Mouse (Mus musculus) lung, postnatal 0 days (tissue): Measurements from ENCODE around the gene Gpr62. TPM values are rescaled to one million over a fixed set of nuclear protein-coding genes. Genes with fewer than 3 reads are reported as not detected.
"Not testable (repeated sequence)": the region's sequence is repeated elsewhere in the genome, so short reads cannot be mapped to it uniquely, and the experiment has no call there.

ENCODE experiments used
- ATAC-seq: fragments of 200-750 bp; cut with Nextera tagmentation; 2 replicates; pipeline ENCODE4 v1.8.0; 2017; ENCODE audit warnings: moderate library complexity
- DNase-seq: peaks from one replicate; pipeline ENCODE4 v3.0.0-alpha.2; 2016; ENCODE audit warnings: low spot score
- H3K27ac ChIP-seq: fragments of 300-500 bp; sonication (generic); 2 replicates; pipeline ENCODE4 v1.5.1; 2014; ENCODE audit warnings: antibody characterized with exemption, mild to moderate bottlenecking, low read length, mixed read lengths
- H3K27me3 ChIP-seq: fragments of 300-500 bp; sonication (generic); replicated peaks from 2 replicates; pipeline ENCODE4 v1.6.1; 2014; ENCODE audit warnings: low read length, mixed read lengths; ENCODE audit not compliant: insufficient read depth
- H3K36me3 ChIP-seq: fragments of 300-500 bp; sonication (generic); 2 replicates; pipeline ENCODE4 v1.6.1; 2014; ENCODE audit warnings: low read length, mixed read lengths; ENCODE audit not compliant: insufficient read depth
- H3K4me1 ChIP-seq: fragments of 300-500 bp; sonication (generic); 2 replicates; pipeline ENCODE4 v1.6.1; 2014; ENCODE audit warnings: antibody characterized with exemption, low read depth, low read length, mixed read lengths; ENCODE audit not compliant: insufficient read depth
- H3K4me2 ChIP-seq: fragments of 300-500 bp; sonication (generic); replicated peaks from 2 replicates; pipeline ENCODE4 v1.6.1; 2014; ENCODE audit warnings: low read depth, mild to moderate bottlenecking, low read length, moderate library complexity, mixed read lengths
- H3K4me3 ChIP-seq: fragments of 300-500 bp; sonication (generic); 2 replicates; pipeline ENCODE4 v1.5.1; 2014; ENCODE audit warnings: low read depth, low read length
- H3K9ac ChIP-seq: fragments of 300-500 bp; sonication (generic); replicated peaks from 2 replicates; pipeline ENCODE4 v1.6.1; 2014; ENCODE audit warnings: low read depth, mild to moderate bottlenecking
- H3K9me3 ChIP-seq: fragments of 300-500 bp; sonication (generic); 2 replicates; pipeline ENCODE4 v1.6.1; 2016; ENCODE audit warnings: low read length, mixed read lengths
- CTCF ChIP-seq: IDR thresholded peaks from 2 replicates; pipeline ENCODE4 v1.5.1; 2016; ENCODE audit warnings: antibody characterized with exemption, mild to moderate bottlenecking
- EP300 ChIP-seq: IDR thresholded peaks from 2 replicates; pipeline ENCODE4 v1.6.1; 2016; ENCODE audit warnings: antibody characterized with exemption, mild to moderate bottlenecking, control low read depth
- WGBS: fragments of 180-500 bp; shearing (Covaris S2); extraction: QIAGEN DNeasy Blood & Tissue Kit; methylation state at CpG from one replicate; pipeline ENCODE4 v1.1.7; 2014; 5-methylcytosine and 5-hydroxymethylcytosine counted together
- polyA plus RNA-seq: library from polyadenylated mRNA; unstranded; fragments of >200 nt; fragmentation: Nextera tagmentation; extraction: Ambion mirVana; gene quantifications from 2 replicates; pipeline ENCODE4 v1.2.1, GENCODE M21; 2015

The Gpr62 gene
- polyA plus RNA-seq, 1 experiment from 2014 or later: 0.13 TPM

DNA sequence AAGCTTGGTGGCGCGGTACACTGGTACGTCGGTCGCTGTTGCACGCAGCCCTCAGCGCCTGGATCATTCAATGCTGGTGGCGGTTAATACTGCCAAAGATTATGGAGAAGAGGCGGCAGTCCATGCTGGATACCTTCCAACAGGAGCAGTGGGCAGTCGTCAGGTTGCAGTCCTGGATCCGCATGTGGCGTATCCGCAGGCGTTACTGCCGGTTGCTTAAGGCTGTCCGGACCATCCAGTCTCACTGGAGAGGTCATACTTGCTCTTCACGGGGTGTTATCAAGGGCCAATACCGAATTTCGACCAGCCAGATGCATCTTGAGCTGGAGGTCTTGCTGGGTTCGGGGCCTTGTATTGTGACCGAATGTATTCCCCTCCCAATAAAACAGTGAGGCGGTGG is 36.1 kb upstream of the Gpr62 start:
- H3K27ac ChIP-seq: no peak overlapping the region
- no peak for DNase-seq
- no peak overlapping the region for H3K4me3 ChIP-seq
- ATAC-seq: no peak
- H3K4me1 ChIP-seq: no peaks in the 10 kb centered on the region
- H3K9me3 ChIP-seq: no peaks in the 10 kb centered on the region
- WGBS: 86% methylated on average over 22 of the region's 22 CpGs
- H3K9ac ChIP-seq: no peak overlapping the region
- no peaks in the 10 kb centered on the region for H3K36me3 ChIP-seq
- no peaks in the 10 kb centered on the region for H3K27me3 ChIP-seq
- H3K4me2 ChIP-seq: no peak overlapping the region
- TF ChIP-seq EP300: no peak
- no peak for TF ChIP-seq CTCF

DNA sequence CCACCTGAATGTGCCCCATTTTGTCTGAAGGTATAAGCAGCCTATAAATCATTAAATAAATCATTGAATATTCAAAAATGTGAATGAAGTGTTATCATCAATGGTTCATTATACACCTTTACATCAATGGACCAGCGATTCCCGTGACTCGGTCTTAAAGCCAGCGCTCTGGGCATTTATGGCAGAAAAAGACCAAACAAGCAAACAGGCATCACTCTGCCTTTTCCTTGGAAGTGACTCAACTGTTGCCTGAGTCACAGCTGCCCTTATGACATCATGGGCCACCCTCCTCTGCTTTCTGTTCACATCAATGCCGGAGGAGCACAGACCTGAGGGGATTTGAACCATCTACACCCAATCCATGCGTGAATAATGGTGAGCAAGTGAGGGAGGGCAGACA is 33.9 kb upstream of the Gpr62 start, which contains the start of gene Iqcf1:
Gene Iqcf1 (plus strand): TSS at position 301 of the 400 bp plus-strand sequence.
- H3K4me2 ChIP-seq: no peak within 1 kb of the TSS
- H3K4me3 ChIP-seq: no peak within 1 kb of the TSS
- H3K27me3 ChIP-seq: no peaks in the 10 kb centered on the region
- no peaks in the 10 kb centered on the region for H3K4me1 ChIP-seq
- ATAC-seq (no peak), DNase-seq (no peak)
- TF ChIP-seq EP300: no peak
- TF ChIP-seq CTCF: no peak
- no peak within 1 kb of the TSS for H3K27ac ChIP-seq
- H3K36me3 ChIP-seq: no peaks in the 10 kb centered on the region
- H3K9me3 ChIP-seq: no peaks in the 10 kb centered on the region
- 90% methylated on average over 6 of the region's 6 CpGs for WGBS
- no peak within 1 kb of the TSS for H3K9ac ChIP-seq

DNA sequence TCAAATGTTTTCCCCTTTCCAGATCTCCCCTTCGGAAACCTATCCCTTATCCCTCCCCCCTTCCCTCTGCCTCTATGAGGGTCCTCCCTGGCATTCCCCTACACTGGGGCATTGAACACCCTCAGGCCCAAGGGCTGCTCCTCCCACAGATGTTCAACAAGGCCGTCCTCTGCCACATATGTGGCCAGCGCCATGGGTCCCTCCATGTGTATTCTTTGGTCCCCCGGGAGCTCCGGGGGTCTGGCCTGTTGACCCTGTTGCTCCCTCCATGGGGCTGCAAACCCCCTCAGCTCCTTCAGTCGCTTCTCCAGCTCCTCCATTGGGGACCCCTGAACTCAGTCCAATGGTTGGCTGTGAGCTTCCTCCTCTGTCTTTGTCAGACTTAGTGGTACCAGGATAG is 21.9 kb upstream of the Gpr62 start:
- H3K27ac ChIP-seq, H3K4me3 ChIP-seq, DNase-seq, H3K27me3 ChIP-seq, H3K4me2 ChIP-seq, H3K9ac ChIP-seq, H3K9me3 ChIP-seq, H3K4me1 ChIP-seq, ATAC-seq: not testable (repeated sequence)
- 0 out of 2 replicates have a peak, but pooled peaks cover 13% of the 10 kb centered on the region for H3K36me3 ChIP-seq
- WGBS: 75% methylated on average over 6 of the region's 6 CpGs

DNA sequence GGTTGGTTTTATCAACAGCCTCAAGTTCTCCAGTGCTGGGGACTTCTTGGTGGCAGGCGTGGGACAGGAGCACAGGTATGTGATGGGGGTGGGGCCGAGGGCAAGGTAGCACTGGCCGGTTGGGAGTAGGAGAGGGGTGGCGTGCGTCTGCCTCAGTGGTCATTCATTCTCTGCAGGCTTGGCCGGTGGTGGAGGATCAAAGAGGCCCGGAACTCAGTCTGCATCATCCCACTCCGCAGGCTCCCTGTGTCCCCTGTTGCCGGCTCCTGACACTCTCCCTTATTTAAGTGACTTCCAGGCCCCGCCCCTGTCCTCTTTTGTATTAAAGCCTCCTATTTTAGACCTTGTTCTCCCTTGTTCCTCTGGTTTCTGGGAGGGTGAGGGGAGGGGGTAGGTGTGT is 19.3 kb upstream of the Gpr62 start:
- no peak overlapping the region for H3K4me2 ChIP-seq
- peaks cover 13% of the 10 kb centered on the region; the same call in 1 of the 2 replicates for H3K36me3 ChIP-seq
- no peak for ATAC-seq
- no peak overlapping the region for H3K27ac ChIP-seq
- H3K4me1 ChIP-seq: no peaks in the 10 kb centered on the region
- no peaks in the 10 kb centered on the region for H3K27me3 ChIP-seq
- H3K9ac ChIP-seq: no peak overlapping the region
- DNase-seq: no peak
- H3K4me3 ChIP-seq: no peak overlapping the region
- 82% methylated on average over 10 of the region's 10 CpGs for WGBS
- no peaks in the 10 kb centered on the region for H3K9me3 ChIP-seq
- TF ChIP-seq EP300 (no peak), CTCF (no peak)

DNA sequence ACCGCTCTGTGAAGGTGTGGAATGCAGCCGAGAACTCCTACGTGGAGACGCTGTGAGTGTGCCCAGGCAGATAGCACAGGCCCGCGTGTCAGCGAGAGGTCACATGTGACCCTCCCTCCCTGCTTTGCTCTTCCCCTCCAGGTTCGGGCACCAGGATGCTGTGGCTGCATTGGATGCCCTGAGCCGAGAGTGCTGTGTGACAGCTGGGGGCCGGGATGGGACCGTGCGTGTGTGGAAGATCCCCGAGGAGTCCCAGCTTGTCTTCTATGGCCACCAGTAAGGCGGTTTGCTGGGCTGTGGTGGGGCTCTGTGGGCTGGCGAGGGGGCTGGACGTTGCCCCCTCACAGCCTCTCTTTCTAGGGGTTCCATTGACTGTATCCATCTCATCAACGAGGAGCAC is 17.9 kb upstream of the Gpr62 start:
- Histone ChIP-seq H3K27me3 (no peaks in the 10 kb centered on the region), H3K27ac (no peak overlapping the region), H3K36me3 (peaks cover 13% of the 10 kb centered on the region; the same call in 1 of the 2 replicates), H3K9ac (no peak overlapping the region), H3K4me2 (no peak overlapping the region), H3K4me1 (no peaks in the 10 kb centered on the region), H3K9me3 (no peaks in the 10 kb centered on the region), H3K4me3 (no peak overlapping the region)
- DNase-seq (no peak), ATAC-seq (no peak)
- WGBS: 88% methylated on average over 16 of the region's 17 CpGs
- no peak for TF ChIP-seq CTCF
- no peak for TF ChIP-seq EP300

DNA sequence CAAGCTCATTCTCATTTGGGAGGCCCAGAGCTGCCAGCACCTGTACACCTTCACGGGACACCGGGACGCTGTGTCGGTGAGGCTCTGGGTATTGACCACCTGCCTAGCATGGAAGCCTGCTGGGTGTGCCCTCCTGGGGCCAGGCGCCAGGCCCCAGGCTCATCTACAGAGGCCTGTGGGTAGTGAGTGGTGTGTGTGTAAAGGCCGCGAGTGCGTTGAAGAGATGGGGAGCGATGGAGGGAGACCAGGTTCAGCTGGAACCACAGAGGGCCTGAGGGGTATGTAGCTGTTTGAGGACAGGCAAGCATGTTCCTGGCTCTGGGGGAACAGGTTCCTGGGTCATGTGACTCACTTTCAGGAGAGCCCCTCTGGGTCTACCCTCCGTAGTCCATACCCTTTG is 17.4 kb upstream of the Gpr62 start:
- H3K36me3 ChIP-seq: peaks cover 13% of the 10 kb centered on the region; the same call in 1 of the 2 replicates
- H3K9ac ChIP-seq: no peak overlapping the region
- H3K27ac ChIP-seq: no peak overlapping the region
- no peaks in the 10 kb centered on the region for H3K27me3 ChIP-seq
- DNase-seq (no peak), ATAC-seq (no peak)
- H3K9me3 ChIP-seq: no peaks in the 10 kb centered on the region
- no peak overlapping the region for H3K4me2 ChIP-seq
- TF ChIP-seq CTCF (no peak), EP300 (no peak)
- peaks cover under 1% of the 10 kb centered on the region; the same call in 1 of the 2 replicates for H3K4me1 ChIP-seq
- H3K4me3 ChIP-seq: no peak overlapping the region
- WGBS: 96% methylated on average over 10 of the region's 10 CpGs

DNA sequence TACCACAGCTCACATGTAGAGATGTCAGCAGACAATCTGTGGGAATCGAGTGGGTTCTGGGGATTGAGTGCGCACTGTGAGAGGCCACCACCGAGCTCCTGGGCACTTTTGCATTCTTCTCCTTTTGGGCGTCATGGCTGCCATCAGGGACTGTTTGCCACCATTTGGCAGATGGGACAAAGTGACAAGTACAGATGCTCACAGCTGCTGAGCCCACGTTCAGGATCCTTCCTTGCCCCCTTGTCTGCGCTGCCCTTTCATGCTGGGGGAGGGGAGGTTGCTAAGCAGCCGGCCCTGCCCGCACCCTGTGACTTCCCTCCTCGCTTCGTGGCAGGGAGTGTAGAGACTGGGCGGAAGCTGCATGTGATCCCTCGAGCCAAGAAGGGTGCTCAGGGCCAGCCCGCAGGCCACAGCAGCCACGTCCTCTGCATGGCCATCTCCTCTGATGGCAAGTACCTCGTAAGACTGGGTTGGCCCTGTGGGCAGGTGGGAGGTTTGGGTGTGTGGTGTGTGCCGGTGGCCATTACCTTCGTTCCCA is 16.9 kb upstream of the Gpr62 start:
- no peak for TF ChIP-seq EP300
- TF ChIP-seq CTCF: no peak
- H3K36me3 ChIP-seq: peaks cover 13% of the 10 kb centered on the region; the same call in 1 of the 2 replicates
- H3K9ac ChIP-seq: no peak overlapping the region
- ATAC-seq (no peak), DNase-seq (no peak)
- peaks cover 5% of the 10 kb centered on the region; the same call in 1 of the 2 replicates for H3K4me1 ChIP-seq
- H3K4me3 ChIP-seq: no peak overlapping the region
- no peak overlapping the region for H3K27ac ChIP-seq
- no peaks in the 10 kb centered on the region for H3K9me3 ChIP-seq
- H3K27me3 ChIP-seq: no peaks in the 10 kb centered on the region
- WGBS: 84% methylated on average over 16 of the region's 17 CpGs
- H3K4me2 ChIP-seq: no peak overlapping the region
